Mouse (Mus musculus) forebrain, embryonic 13.5 days (tissue): ENCODE measurements around the gene Rab21. TPM values are rescaled to one million over a fixed set of nuclear protein-coding genes. Genes with fewer than 3 reads are reported as not detected.

ENCODE experiments used
- ATAC-seq: fragments of 200-750 bp; cut with Nextera tagmentation; 2 replicates; pipeline ENCODE4 v1.8.0; 2017
- H3K27ac ChIP-seq: fragments of 300-500 bp; sonication (generic); 2 replicates; pipeline ENCODE4 v1.5.1; 2015; ENCODE audit warnings: inconsistent platforms, mild to moderate bottlenecking, moderate library complexity
- H3K27me3 ChIP-seq: fragments of 300-500 bp; sonication (generic); 2 replicates; pipeline ENCODE4 v1.6.1; 2015; ENCODE audit warnings: mild to moderate bottlenecking, inconsistent platforms
- H3K36me3 ChIP-seq: fragments of 300-500 bp; sonication (generic); 2 replicates; pipeline ENCODE4 v1.6.1; 2015; ENCODE audit warnings: mild to moderate bottlenecking, inconsistent platforms; ENCODE audit not compliant: poor library complexity, severe bottlenecking
- H3K4me1 ChIP-seq: fragments of 300-500 bp; sonication (generic); 2 replicates; pipeline ENCODE4 v1.6.1; 2015; ENCODE audit warnings: inconsistent platforms
- H3K4me2 ChIP-seq: fragments of 300-500 bp; sonication (generic); 2 replicates; pipeline ENCODE4 v1.6.1; 2015; ENCODE audit warnings: inconsistent platforms, mild to moderate bottlenecking, moderate library complexity
- H3K4me3 ChIP-seq: fragments of 300-500 bp; sonication (generic); 2 replicates; pipeline ENCODE4 v1.5.1; 2015; ENCODE audit warnings: mild to moderate bottlenecking, inconsistent platforms
- H3K9ac ChIP-seq: fragments of 300-500 bp; sonication (generic); 2 replicates; pipeline ENCODE4 v1.6.1; 2015; ENCODE audit warnings: mild to moderate bottlenecking, inconsistent platforms
- H3K9me3 ChIP-seq: fragments of 300-500 bp; sonication (generic); replicated peaks from 2 replicates; pipeline ENCODE4 v1.6.1; 2016; ENCODE audit warnings: inconsistent platforms
- WGBS: fragments of 180-500 bp; shearing (Covaris S2); methylation state at CpG from one replicate; pipeline ENCODE4 v1.1.7; 2015; 5-methylcytosine and 5-hydroxymethylcytosine counted together
- polyA plus RNA-seq: library from polyadenylated mRNA; unstranded; fragments of >200 nt; fragmentation: Nextera tagmentation; extraction: Ambion mirVana; gene quantifications from 2 replicates; pipeline ENCODE4 v1.2.1, GENCODE M21; 2015

Rab21 gene
- polyA plus RNA-seq, 1 experiment from 2014 or later: 5.8 TPM

GRCm38 (mm10) chr10:115262926-115263562 is 52.4 kb downstream of the Rab21 start:
- 76% methylated on average over 5 of the region's 5 CpGs for WGBS
- no peaks in the 10 kb centered on the region for H3K36me3 ChIP-seq
- no peak overlapping the region for H3K27ac ChIP-seq
- H3K9ac ChIP-seq: no peak overlapping the region
- H3K27me3 ChIP-seq: no peaks in the 10 kb centered on the region
- H3K4me1 ChIP-seq: no peaks in the 10 kb centered on the region
- ATAC-seq: no peak
- no peak overlapping the region for H3K4me3 ChIP-seq
- H3K4me2 ChIP-seq: no peak overlapping the region
- no peaks in the 10 kb centered on the region for H3K9me3 ChIP-seq

DNA sequence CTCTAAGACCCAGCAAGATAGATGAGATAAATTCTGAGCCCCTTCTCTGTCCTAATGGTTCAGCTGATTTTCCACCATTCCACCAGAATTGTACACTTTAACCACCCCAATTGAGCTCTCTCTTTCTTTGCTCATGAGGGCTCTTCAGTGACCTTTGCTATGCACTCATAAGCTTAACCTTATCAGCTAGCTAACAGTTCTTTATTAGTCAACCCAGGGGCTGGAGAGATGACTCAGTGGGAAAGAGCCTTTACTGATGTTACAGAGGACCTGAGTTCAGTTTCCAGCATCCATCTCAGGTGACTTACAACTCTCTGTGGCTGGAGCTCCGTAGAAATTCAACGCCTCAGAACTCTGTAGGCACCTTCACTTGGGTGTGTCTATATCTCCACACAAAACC is 53.1 kb downstream of the Rab21 start:
- no peak overlapping the region for H3K27ac ChIP-seq
- H3K4me2 ChIP-seq: no peak overlapping the region
- 93% methylated on average over 2 of the region's 2 CpGs for WGBS
- H3K4me3 ChIP-seq: no peak overlapping the region
- H3K9ac ChIP-seq: no peak overlapping the region
- H3K36me3 ChIP-seq: no peaks in the 10 kb centered on the region
- no peaks in the 10 kb centered on the region for H3K4me1 ChIP-seq
- H3K9me3 ChIP-seq: no peaks in the 10 kb centered on the region
- H3K27me3 ChIP-seq: no peaks in the 10 kb centered on the region
- ATAC-seq: no peak

DNA sequence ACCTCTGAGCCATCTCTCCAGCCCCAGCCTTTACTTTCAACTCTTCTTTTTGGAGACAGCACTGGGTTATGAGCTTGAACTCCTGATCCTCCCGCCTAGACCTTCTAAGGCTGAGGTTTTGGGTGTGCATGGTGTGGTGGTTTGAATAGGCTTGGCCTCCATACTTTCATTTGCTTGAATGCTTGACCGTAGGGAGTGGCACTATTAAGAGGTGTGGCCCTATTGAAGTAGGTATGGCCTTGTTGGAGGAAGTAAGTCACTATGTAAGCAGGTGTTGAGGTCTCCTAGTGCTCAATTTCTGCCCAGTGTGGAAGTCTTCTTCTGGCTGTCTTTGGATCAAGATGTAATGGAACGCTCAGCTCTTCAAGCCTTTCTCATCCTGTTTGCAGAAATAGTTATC is 54.0 kb downstream of the Rab21 start:
- Histone ChIP-seq H3K36me3 (no peaks in the 10 kb centered on the region), H3K4me3 (no peak overlapping the region), H3K27me3 (no peaks in the 10 kb centered on the region), H3K9me3 (no peaks in the 10 kb centered on the region), H3K4me2 (no peak overlapping the region), H3K9ac (no peak overlapping the region), H3K27ac (no peak overlapping the region), H3K4me1 (no peaks in the 10 kb centered on the region)
- 88% methylated on average over 3 of the region's 3 CpGs for WGBS
- ATAC-seq: no peak

- Histone ChIP-seq H3K9me3 (no peaks in the 10 kb centered on the region), H3K9ac (no peak overlapping the region), H3K4me2 (no peak overlapping the region), H3K4me1 (peaks cover 7% of the 10 kb centered on the region), H3K27me3 (no peaks in the 10 kb centered on the region), H3K27ac (no peak overlapping the region), H3K36me3 (no peaks in the 10 kb centered on the region), H3K4me3 (no peak overlapping the region)
- ATAC-seq: no peak
- WGBS: 85% methylated on average over 5 of the region's 5 CpGs
Observed at GRCm38 (mm10) chr10:115256162-115256561, 59.2 kb downstream of the Rab21 start.

GRCm38 (mm10) chr10:115253521-115253920 is 61.9 kb downstream of the Rab21 start:
- Histone ChIP-seq H3K27ac (no peak overlapping the region), H3K36me3 (no peaks in the 10 kb centered on the region), H3K27me3 (no peaks in the 10 kb centered on the region), H3K4me2 (no peak overlapping the region), H3K9me3 (no peaks in the 10 kb centered on the region), H3K4me1 (peaks cover 19% of the 10 kb centered on the region), H3K4me3 (no peak overlapping the region), H3K9ac (no peak overlapping the region)
- 84% methylated on average over 3 of the region's 3 CpGs for WGBS
- no peak for ATAC-seq

DNA sequence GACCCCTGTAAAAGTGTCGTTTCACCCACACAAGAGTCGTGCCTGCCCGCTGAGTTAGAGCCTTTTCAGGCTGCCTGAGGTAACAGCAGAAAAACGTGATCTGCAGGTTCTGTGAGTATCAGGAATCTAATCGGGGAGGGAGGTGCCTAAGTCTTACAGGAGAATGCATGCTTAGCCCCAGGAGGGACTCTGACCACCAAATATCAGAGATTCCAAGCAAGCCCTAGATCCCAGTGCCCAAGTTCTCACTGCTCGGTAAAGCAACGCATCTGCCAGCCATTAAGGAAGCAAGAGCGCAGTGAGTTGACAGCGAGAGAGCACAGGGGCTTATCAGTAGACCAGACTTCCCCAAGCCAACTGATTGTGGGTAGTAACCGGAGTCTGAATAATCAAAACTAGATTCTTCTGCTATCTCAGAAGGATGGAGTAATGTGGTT is 63.1 kb downstream of the Rab21 start:
- no peak overlapping the region for H3K27ac ChIP-seq
- peak overlapping the region; percentile 74 for H3K4me2 ChIP-seq
- no peaks in the 10 kb centered on the region for H3K36me3 ChIP-seq
- no peak for ATAC-seq
- peak overlapping the region; percentile 97 for H3K4me3 ChIP-seq
- peak overlapping the region; percentile 31; the same call in 1 of the 2 replicates for H3K9ac ChIP-seq
- peaks cover 19% of the 10 kb centered on the region for H3K4me1 ChIP-seq
- H3K9me3 ChIP-seq: no peaks in the 10 kb centered on the region
- WGBS: 15% methylated on average over 10 of the region's 10 CpGs
- H3K27me3 ChIP-seq: no peaks in the 10 kb centered on the region

DNA sequence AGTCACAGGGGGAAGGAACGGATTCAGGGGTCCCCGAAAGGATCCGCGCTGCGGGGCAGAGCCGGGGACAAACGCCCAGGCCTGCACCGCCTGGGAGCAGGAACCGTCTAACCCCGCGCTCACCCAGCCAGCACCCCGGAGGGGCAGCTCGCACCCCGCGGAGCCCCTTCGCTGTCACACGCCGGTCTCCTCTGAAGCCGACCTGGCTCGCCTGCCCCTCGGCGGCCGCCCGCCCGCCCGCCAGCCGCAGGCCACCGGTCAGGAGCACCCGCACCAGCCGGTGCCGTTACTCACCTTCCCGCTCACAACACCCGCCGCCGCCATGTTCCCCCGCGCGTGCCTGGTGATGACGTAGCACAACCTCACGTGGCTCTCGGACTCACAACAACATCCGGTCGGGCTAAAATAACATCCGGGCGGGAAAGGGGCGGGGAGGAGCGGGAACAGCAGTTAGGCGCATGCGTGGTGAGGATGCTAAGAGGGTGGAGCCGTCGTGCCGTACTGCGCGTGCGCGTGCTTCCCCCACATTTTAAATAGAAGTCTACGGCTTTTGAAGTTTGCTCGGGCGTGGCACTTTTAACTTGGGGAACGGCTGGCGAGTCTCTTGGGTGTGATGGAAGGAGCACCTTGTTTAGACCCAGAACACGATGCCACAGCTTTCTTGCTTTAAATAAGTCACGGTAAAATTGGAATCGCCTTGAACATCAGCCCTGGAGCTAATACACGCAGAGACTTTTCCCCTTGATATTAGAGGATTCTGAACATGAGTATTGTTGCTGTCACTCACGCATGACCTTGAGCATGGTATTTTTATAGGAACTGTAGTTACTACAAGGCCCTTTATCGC is 64.1 kb downstream of the Rab21 start, which contains the start of gene Tbc1d15:
Tbc1d15 (minus strand) TSS at position 380 of the 847 bp plus-strand sequence.
- H3K27me3 ChIP-seq: no peaks in the 10 kb centered on the region
- peak within 1 kb of the TSS; percentile 90 for H3K9ac ChIP-seq
- H3K9me3 ChIP-seq: no peaks in the 10 kb centered on the region
- no peaks in the 10 kb centered on the region for H3K36me3 ChIP-seq
- peak within 1 kb of the TSS; percentile 97 for H3K4me3 ChIP-seq
- H3K4me1 ChIP-seq: peaks cover 19% of the 10 kb centered on the region
- ATAC-seq: peak; percentile 99
- H3K27ac ChIP-seq: no peak within 1 kb of the TSS; the same call in 1 of the 2 replicates
- H3K4me2 ChIP-seq: peak within 1 kb of the TSS; percentile 74
- under 1% methylated on average over 57 of the region's 67 CpGs for WGBS

GRCm38 (mm10) chr10:115250235-115251087 is 64.9 kb downstream of the Rab21 start:
- no peaks in the 10 kb centered on the region for H3K36me3 ChIP-seq
- H3K27me3 ChIP-seq: no peaks in the 10 kb centered on the region
- WGBS: 35% methylated on average over 38 of the region's 38 CpGs
- H3K4me2 ChIP-seq: peak overlapping the region; percentile 74
- H3K9me3 ChIP-seq: no peaks in the 10 kb centered on the region
- peak overlapping the region; percentile 97 for H3K4me3 ChIP-seq
- peaks cover 19% of the 10 kb centered on the region for H3K4me1 ChIP-seq
- no peak; the same call in 1 of the 2 replicates for ATAC-seq
- H3K27ac ChIP-seq: no peak overlapping the region; the same call in 1 of the 2 replicates
- H3K9ac ChIP-seq: peak overlapping the region; percentile 90

- no peak overlapping the region for H3K4me3 ChIP-seq
- no peak for ATAC-seq
- 41% methylated on average over 7 of the region's 7 CpGs for whole genome bisulfite sequencing
Observed at GRCm38 (mm10) chr10:115248041-115248440, 67.4 kb downstream of the Rab21 start.

GRCm38 (mm10) chr10:115245488-115245887 is 69.9 kb downstream of the Rab21 start:
- no peak overlapping the region for H3K4me3 ChIP-seq
- H3K27me3 ChIP-seq: no peaks in the 10 kb centered on the region
- no peak overlapping the region for H3K27ac ChIP-seq
- peaks cover 11% of the 10 kb centered on the region for H3K4me1 ChIP-seq
- ATAC-seq: no peak
- no peaks in the 10 kb centered on the region for H3K36me3 ChIP-seq
- H3K4me2 ChIP-seq: no peak overlapping the region
- 93% methylated on average over 2 of the region's 2 CpGs for WGBS
- H3K9me3 ChIP-seq: no peaks in the 10 kb centered on the region
- no peak overlapping the region for H3K9ac ChIP-seq

More at GRCm38 (mm10) chr10:115248041-115248440, 67.4 kb downstream of the Rab21 start:
- no peak overlapping the region for H3K4me2 ChIP-seq
- no peak overlapping the region for H3K9ac ChIP-seq
- H3K9me3 ChIP-seq: no peaks in the 10 kb centered on the region
- no peaks in the 10 kb centered on the region for H3K36me3 ChIP-seq
- H3K27me3 ChIP-seq: no peaks in the 10 kb centered on the region
- peaks cover 19% of the 10 kb centered on the region for H3K4me1 ChIP-seq
- H3K27ac ChIP-seq: no peak overlapping the region

DNA sequence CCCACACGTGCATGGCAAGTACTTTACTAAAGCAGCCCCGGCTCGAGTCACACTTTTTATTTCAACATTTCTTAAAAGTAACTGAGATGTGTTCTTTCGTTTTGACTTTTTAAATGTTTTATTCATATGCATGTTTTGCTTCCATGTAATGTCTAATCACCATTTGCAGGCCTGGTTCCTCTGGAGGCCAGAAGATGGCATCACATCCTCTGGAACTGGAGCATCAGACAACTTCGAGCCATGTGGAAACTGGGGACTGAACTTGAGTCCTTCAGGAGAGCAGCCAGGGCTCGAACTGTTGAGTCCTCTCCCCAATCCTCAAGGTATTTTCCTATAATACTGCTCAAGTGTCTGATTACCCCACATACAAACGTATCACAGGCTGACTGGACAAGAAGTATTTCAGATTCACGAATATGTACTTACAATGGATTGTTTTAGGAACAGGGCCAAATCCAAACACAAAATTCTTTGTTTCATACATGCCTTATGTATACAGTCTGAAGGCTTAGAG is 74.3 kb downstream of the Rab21 start:
- Histone ChIP-seq H3K9me3 (no peaks in the 10 kb centered on the region), H3K27ac (no peak overlapping the region), H3K36me3 (peaks cover 29% of the 10 kb centered on the region), H3K4me3 (no peak overlapping the region), H3K27me3 (no peaks in the 10 kb centered on the region), H3K4me2 (no peak overlapping the region), H3K4me1 (no peaks in the 10 kb centered on the region), H3K9ac (no peak overlapping the region)
- WGBS: 85% methylated on average over 8 of the region's 8 CpGs
- no peak for ATAC-seq
